Mouse (Mus musculus) E14TG2a.4 (cell line): ENCODE data around the gene Galnt15.

ENCODE experiments used
- H3K27me3 ChIP-seq: 2 replicates; pipeline ENCODE4 v1.6.1; 2014; ENCODE audit warnings: low read length, control low read depth; ENCODE audit not compliant: insufficient read depth
- H3K36me3 ChIP-seq: 2 replicates; pipeline ENCODE4 v1.6.1; 2014; ENCODE audit warnings: low read length, control low read depth; ENCODE audit not compliant: insufficient read depth
- H3K4me1 ChIP-seq: replicated peaks from 2 replicates; pipeline ENCODE4 v1.6.1; 2014; ENCODE audit warnings: low read depth, low read length, control low read depth
- H3K4me3 ChIP-seq: replicated peaks from 2 replicates; pipeline ENCODE4 v1.5.1; 2014; ENCODE audit warnings: mild to moderate bottlenecking, low read length
- H3K9me3 ChIP-seq: 2 replicates; pipeline ENCODE4 v1.6.1; 2014; ENCODE audit warnings: low read length, control low read depth
- CTCF ChIP-seq: conservative IDR thresholded peaks from 2 replicates; pipeline ENCODE4 v1.5.1; 2014; ENCODE audit warnings: low read length
- NANOG ChIP-seq: IDR thresholded peaks from 2 replicates; pipeline ENCODE4 v1.6.1; 2014; ENCODE audit warnings: borderline replicate concordance, low read length, mixed read lengths
- POU5F1 ChIP-seq: IDR thresholded peaks from 2 replicates; pipeline ENCODE4 v1.6.1; 2014; ENCODE audit warnings: low read length, borderline replicate concordance

Gene Galnt15

DNA sequence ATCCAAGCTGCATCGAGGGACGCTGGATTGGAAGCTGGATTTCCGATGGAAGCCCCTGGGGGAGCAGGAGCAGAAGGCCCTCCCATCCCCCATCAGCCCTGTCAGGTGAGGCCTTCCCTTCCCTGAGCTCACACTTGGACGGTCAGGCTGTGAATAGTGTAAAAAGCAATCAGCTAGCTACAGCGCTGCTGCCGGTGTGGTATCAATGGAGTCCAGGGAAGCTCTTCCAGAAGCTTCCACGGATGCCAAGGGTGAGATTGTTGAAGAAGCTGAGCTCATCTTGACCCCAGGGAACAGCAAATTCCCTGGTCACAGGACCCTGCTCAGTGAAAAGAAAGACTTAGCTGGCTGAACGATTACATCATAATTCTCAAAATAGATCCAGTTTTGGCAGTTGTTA is 17.6 kb downstream of the Galnt15 start:
- H3K9me3 ChIP-seq, result no peaks in the 10 kb centered on the region
- H3K27me3 ChIP-seq, result no peaks in the 10 kb centered on the region

DNA sequence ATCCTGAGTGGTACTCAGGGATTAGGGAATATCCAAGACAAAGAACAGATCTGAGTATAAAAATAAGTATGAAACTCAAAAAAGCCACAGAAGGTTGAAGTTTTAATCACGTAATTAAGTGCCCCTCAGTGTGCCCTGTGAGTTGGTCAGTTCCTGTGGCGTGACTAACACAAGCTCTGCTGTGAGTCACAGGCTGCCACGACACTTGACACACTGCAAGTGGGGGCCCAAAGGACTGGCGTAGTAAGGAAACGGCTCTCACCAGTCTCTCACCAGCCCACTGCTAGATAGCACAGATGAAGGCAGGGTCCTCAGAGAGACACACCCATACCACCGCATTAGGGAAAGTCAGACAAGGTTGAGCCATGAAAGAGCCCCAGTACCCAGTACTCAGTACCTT is 21.4 kb downstream of the Galnt15 start:
- no peaks in the 10 kb centered on the region for H3K36me3 ChIP-seq
- H3K4me3 ChIP-seq, result no peak overlapping the region
- no peaks in the 10 kb centered on the region for H3K9me3 ChIP-seq
- 0 out of 2 replicates have a peak, but pooled peaks cover 5% of the 10 kb centered on the region for H3K4me1 ChIP-seq
- H3K27me3 ChIP-seq, result no peaks in the 10 kb centered on the region; the same call in 1 of the 2 replicates
- TF ChIP-seq NANOG, result no peak
- TF ChIP-seq CTCF, result no peak
- TF ChIP-seq POU5F1, result no peak

More for the DNA sequence above, 17.6 kb downstream of the Galnt15 start:
- Histone ChIP-seq H3K36me3 (no peaks in the 10 kb centered on the region), H3K4me1 (no peaks in the 10 kb centered on the region), H3K4me3 (no peak overlapping the region)
- TF ChIP-seq CTCF, result no peak
- no peak for TF ChIP-seq POU5F1
- TF ChIP-seq NANOG, result no peak

DNA sequence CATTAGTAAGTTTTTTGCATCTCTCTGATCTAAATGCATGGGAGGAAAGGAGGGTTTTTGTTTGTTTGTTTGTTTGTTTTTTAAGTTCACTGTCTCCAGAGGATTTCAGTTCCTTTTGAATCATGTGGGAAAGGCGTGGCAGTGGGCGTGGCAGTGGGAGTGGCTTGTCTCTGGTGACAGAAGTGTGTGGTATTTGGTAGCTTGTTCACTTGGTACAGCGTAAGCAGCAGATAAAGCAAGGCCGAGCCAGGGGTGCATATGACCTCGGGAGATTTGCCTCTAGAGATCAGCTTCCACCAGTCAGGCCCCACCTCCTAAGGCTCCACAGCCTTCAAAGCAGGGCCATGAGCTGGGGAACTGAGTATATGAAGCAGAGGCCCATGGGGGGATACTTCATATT is 25.1 kb downstream of the Galnt15 start:
- H3K27me3 ChIP-seq, result no peaks in the 10 kb centered on the region; the same call in 1 of the 2 replicates
- H3K9me3 ChIP-seq, result no peaks in the 10 kb centered on the region
- TF ChIP-seq CTCF (no peak), POU5F1 (no peak), NANOG (no peak)
- no peak overlapping the region for H3K4me3 ChIP-seq
- H3K4me1 ChIP-seq, result peaks cover 17% of the 10 kb centered on the region
- H3K36me3 ChIP-seq, result no peaks in the 10 kb centered on the region

DNA sequence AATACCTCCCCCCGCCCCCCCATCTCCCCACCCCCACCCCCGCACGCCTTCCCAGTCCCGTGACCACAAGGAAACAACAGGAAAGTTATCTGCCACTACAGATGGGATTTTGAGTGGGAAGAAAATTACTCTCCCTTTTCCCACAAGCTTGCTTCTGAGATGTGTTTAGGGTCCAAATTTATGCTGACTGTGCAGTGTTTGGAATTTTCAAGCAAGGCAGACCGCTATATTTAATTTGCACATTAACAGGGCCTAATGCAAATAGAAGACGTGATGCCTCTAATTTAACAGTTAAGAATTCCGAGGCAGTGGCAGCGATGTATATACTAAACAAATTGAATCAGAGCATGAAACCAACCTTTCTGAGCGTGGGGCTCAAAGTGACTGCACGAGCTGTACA is 26.0 kb downstream of the Galnt15 start:
- H3K4me3 ChIP-seq, result no peak overlapping the region
- peaks cover 19% of the 10 kb centered on the region for H3K4me1 ChIP-seq
- TF ChIP-seq POU5F1 (no peak), CTCF (no peak), NANOG (no peak)
- H3K36me3 ChIP-seq, result no peaks in the 10 kb centered on the region
- H3K9me3 ChIP-seq, result no peaks in the 10 kb centered on the region
- no peaks in the 10 kb centered on the region; the same call in 1 of the 2 replicates for H3K27me3 ChIP-seq

DNA sequence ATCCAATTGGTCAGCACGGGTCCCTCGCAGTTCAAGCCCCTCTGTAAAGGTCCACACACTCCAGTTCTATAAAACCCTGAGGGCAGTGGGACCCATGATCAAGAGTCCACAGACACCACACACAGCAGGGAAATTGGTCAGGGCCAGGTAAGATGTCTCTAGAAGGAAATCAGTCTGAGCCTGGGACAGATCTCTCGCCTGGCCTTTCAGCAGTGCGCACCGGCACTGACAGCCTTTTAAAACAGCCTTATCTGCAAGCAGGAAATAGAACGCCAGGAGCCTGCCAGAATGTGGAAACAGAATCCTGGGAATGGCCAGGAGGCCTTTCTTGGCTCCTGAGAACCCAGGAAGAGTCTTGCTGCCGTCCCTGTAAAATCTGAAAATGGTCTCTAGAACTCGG is 27.0 kb downstream of the Galnt15 start:
- TF ChIP-seq NANOG (no peak), POU5F1 (no peak), CTCF (no peak)
- Histone ChIP-seq H3K9me3 (no peaks in the 10 kb centered on the region), H3K27me3 (no peaks in the 10 kb centered on the region; the same call in 1 of the 2 replicates), H3K36me3 (no peaks in the 10 kb centered on the region), H3K4me3 (peak overlapping the region; percentile 52; the same call in 1 of the 2 replicates), H3K4me1 (peaks cover 23% of the 10 kb centered on the region)

DNA sequence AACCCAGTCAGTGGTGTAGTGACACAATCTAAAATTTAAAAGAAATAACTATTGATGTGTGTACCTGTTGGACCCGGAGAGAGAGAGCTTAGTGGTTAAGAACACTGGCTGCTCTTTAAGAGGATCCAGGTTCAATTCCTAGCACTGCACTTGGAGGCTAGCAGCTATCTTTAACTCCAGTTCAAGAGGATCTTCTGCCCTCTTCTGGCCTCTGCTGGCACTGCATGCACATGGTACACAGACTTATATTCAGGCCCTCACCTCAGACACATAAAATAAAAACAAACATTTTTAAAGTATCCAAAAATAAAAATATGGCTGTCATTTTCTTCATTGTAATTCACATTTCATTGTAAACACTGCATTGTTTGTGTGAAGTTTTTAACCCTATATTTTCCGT is 27.9 kb downstream of the Galnt15 start:
- no peak overlapping the region for H3K4me3 ChIP-seq
- no peaks in the 10 kb centered on the region; the same call in 1 of the 2 replicates for H3K27me3 ChIP-seq
- H3K4me1 ChIP-seq, result peaks cover 31% of the 10 kb centered on the region
- TF ChIP-seq CTCF (peak; percentile 80), NANOG (no peak), POU5F1 (no peak)
- H3K36me3 ChIP-seq, result no peaks in the 10 kb centered on the region
- no peaks in the 10 kb centered on the region for H3K9me3 ChIP-seq

DNA sequence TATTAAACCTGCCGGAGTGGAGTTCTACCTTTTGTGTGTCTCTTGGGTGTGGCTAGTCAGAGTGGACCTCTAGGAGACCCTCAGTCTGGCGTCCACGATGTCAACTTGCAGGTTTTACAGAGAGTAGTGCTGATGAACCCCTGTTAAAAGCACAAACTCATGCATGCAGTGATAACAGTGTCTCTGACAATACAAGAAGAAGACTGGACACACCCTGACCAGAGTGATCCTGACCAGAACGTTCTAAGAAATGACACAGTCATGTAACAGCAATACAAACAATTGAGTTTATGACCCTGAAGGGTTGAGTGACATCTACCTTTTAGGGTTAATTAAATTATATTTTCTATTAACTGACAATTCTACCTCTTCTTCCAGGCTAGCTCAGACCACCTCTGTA is 28.9 kb downstream of the Galnt15 start:
- no peaks in the 10 kb centered on the region for H3K9me3 ChIP-seq
- peaks cover 34% of the 10 kb centered on the region for H3K4me1 ChIP-seq
- no peaks in the 10 kb centered on the region for H3K27me3 ChIP-seq
- TF ChIP-seq CTCF, result no peak
- TF ChIP-seq POU5F1, result no peak
- no peak for TF ChIP-seq NANOG
- no peaks in the 10 kb centered on the region for H3K36me3 ChIP-seq
- no peak overlapping the region for H3K4me3 ChIP-seq

DNA sequence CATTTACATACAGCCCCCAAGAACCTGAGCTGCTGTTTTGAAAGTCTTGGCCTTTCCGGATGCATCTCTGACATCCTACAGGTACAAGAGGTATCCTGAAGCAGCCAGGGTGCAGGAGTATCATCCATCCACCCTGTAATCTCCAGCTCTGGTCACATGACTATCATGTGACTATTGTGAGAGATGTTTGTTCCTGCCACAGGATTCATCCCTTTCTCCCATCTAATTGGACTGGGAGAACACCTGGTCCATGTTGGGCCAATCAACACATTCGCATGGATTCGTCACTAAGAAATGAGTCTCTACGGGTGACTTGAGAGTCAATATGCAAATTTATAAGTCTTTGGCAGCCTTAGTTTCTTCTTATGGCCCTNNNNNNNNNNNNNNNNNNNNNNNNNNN is 32.6 kb downstream of the Galnt15 start:
- peaks cover 20% of the 10 kb centered on the region for H3K4me1 ChIP-seq
- peaks cover 14% of the 10 kb centered on the region for H3K9me3 ChIP-seq
- TF ChIP-seq NANOG (no peak), POU5F1 (no peak), CTCF (no peak)
- H3K27me3 ChIP-seq, result no peaks in the 10 kb centered on the region
- peak overlapping the region; percentile 35; the same call in 1 of the 2 replicates for H3K4me3 ChIP-seq
- no peaks in the 10 kb centered on the region for H3K36me3 ChIP-seq

DNA sequence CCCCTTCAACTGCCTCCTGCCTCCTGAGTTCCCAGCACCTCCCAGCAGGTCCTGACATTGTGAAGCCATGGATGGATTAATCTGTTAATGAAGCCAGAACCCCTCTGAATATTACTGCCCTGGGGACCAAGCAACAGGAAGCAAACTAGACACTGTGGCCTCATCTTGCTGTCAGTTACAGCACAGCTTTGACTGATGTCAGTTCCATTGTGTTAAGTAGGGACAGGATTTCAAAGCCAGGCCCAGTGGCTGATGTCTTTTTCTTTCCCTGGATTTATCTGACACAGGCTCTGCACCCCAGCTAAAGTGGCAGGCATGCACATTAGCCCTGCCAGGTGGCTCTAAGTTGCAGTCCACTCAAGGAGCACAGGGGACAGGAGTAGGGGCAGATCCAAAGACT is 44.0 kb downstream of the Galnt15 start:
- Histone ChIP-seq H3K4me1 (peaks cover 46% of the 10 kb centered on the region), H3K4me3 (no peak overlapping the region), H3K27me3 (no peaks in the 10 kb centered on the region), H3K9me3 (no peaks in the 10 kb centered on the region), H3K36me3 (no peaks in the 10 kb centered on the region)
- TF ChIP-seq CTCF, result no peak
- TF ChIP-seq NANOG, result no peak
- TF ChIP-seq POU5F1, result no peak
